Mouse (Mus musculus) thymus, adult 2 months (tissue): Measurements from ENCODE around the gene Ccdc61.

Experiments
- CTCF ChIP-seq: fragments of 200-500 bp; IDR thresholded peaks from 2 replicates; pipeline ENCODE4 v1.5.1; 2012; ENCODE audit warnings: mild to moderate bottlenecking, control low read depth, low read length, moderate library complexity, borderline replicate concordance; ENCODE audit not compliant: control insufficient read depth, poor library complexity, insufficient read depth; ENCODE audit errors: extremely low read depth
- POLR2A ChIP-seq: fragments of 200-500 bp; IDR thresholded peaks from 2 replicates; pipeline ENCODE4 v1.6.1; 2012; ENCODE audit warnings: mild to moderate bottlenecking, low read length, control low read depth, moderate library complexity; ENCODE audit not compliant: control insufficient read depth, poor library complexity, insufficient read depth; ENCODE audit errors: extremely low read depth

DNA sequence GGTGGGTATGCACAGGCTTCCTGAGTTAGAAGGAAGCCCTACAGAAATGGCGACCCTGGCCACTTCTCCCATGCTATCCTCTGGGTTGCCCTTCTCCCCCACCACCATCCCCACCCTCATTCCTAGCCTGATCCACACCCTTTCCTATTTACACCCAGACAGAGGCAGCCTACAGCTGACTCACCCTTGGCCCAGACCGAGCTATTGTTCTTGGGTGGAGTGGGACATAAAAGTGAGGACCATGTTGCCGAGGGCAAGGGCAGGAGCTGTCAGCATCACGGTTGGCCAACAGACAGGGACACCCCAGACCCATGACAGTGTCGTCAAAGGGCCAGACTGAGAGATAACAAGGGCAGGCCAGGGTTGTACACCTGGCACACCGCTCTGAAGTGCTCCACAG, 37.9 kb upstream of the Ccdc61 start:
- no peak for TF ChIP-seq CTCF
- TF ChIP-seq POLR2A: no peak
